Mouse (Mus musculus) natural killer cell, adult 2 months (primary cell): ENCODE measurements around the gene Uspl1.

Experiments used
- DNase-seq, 2 experiments: peaks; one replicate each; pipeline ENCODE4 v3.0.0; 2022; ENCODE audit warnings: low spot score in 2 of 2

Gene Uspl1

GRCm38 (mm10) chr5:149209328-149209727, 25.2 kb downstream of the Uspl1 start:
- DNase-seq = no peak

- no peak for DNase-seq
Measured at GRCm38 (mm10) chr5:149211041-149211440, 26.9 kb downstream of the Uspl1 start.

DNA sequence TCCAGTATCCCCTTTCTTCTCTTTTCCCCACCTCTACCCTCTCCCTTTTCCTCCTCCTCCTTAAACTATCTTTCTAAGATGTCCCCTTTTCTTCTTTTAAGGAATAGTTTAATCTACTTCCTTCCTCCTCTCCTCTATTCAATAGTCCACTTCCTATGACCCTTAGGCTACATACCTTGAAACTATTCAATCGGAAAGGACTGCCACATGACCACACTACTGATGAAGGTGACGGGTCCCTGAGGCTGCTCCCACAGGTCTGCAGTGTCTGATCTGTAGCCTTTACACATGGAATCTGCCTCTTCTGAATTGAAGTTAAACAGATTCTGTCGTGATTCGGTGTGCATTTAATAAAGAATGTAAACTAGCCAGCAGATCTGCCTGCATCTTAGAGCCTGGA, 28.7 kb downstream of the Uspl1 start:
- DNase-seq = no peak

DNA sequence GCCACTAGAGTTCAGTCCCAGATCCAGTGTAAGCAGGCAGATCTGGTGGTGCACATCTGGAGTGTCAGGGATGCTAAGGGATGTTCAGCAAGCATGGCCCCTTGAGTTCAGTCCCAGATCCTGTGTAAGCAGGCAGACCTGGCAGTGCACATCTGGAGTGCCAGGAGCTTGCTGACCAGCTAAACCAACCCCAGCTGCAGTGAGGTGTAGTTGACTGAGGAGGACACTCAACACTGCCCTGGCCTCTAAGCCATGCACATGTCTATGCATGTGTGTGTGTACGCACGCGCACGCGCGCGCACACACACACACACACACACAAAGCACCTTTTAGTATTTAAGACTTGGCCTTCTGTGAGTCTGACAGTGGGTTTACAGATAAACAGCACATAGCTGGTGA, 31.4 kb downstream of the Uspl1 start:
- no peak for DNase-seq

DNA sequence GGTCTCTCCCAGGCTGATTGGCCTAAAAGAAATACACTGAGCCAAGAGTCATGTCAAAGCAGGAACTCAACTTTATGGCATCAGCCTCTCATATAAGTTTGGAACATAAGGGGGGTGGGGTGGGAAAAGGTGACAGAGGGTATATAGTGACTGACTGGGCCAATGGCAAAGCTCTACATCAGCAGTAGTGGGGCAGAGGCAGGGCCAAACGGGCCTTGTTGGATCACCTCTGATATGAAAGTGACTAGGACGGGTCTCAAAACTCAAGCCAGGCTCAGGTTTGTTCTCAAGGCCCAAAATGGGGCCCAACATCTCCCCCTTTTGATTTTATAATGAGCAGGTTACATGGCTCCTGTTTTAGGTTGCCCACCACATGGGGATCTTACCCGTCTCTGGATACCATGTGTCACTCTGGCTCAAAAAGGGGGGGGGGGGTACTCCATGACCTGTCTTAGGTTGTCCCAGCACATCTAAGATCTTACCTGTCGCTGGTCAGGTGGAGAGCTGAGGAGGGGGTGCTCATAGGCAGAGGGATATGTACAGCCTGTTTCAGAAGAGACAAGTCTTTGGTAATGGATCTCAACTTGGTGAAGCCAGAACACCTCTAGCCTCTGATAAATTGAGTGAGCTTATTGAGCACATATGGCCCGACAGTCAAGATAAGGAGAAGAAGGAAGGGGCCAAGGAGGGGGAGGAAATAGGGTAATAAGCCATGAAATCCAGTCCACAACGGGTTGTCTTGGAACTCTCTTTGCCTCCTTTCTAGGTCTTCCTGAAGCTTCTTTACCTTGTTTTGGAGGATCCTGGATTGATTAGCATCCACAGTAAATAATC, 33.6 kb downstream of the Uspl1 start:
- DNase-seq = no peak

GRCm38 (mm10) chr5:149219493-149219892, 35.3 kb downstream of the Uspl1 start:
- no peak for DNase-seq

DNA sequence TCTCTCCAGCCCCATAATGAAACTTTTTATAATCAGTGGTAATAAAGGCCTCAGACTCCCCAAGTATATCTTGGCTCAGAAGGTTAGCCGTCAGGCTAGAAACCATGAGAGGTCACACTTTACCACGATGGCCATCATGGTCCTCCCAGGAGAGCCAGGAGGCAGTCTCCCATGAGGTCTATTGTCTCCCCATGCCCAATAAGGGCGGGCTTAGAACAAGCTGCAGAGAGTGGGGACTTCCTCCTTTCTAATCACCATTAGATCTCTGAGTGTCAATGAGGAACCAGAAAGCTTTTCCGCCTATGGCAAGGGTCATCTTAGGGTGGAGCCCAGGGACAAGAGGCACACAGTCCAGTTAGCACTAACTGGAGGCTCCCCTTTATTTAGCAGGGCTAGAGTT, 37.2 kb downstream of the Uspl1 start:
- no peak for DNase-seq

DNA sequence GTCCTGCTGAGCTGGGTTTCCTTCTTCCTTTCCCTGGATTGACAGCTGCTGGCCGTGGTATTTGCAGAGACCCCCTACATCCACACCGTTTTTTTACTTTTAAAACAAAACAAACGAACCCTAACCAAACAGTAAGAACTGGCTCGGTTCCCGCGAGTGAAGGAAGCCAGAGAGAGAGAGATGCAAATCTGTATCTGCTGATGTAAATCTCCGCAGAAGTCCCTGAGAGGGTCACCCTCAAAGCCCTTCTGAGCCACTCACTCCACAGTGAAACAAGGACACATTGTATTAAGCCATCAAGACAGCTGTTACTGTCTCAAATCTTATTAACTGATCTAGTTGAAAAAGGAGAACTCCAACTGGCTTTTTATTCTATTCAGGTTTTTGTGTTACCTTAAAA, 40.5 kb downstream of the Uspl1 start:
- DNase-seq = no peak

- DNase-seq = peak; percentile 97
Measured at GRCm38 (mm10) chr5:149228700-149229618, 44.8 kb downstream of the Uspl1 start.

DNA sequence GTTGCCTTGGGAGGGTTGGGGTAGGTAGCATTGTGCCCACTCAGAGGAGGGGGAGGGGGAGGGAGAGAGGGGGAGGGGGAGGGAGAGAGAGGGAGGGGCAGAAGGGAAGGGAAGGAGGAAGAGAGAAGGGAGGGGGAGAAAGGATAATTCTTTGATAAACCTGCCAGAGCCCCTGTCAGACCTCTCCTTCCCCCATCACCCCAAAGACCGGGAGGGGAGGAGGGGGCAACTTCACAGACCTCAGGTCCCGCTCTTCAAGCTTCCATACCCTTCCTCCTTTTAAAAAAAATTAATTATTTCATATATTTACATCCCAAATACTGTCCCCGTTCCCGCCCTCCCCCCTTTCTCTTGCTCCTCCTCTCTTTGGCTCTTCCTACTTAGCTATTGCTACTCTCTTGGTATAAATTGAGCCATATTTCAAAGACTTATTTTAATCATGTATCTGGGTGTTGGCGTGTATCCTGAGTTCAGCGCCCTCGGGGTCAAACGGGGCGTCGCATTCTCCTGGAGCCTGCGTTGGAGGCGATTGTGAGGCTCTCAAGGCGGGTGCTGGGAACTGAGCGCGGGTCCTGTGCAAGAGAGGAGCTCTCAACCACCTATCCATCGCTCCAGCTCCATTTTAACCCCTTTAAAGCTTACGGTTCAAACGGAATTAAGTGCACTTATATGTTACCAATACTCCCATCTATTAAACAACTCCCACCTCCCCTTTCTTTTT, 45.6 kb downstream of the Uspl1 start:
- no peak for DNase-seq

- peak; percentile 58 to 67 for DNase-seq
Measured at GRCm38 (mm10) chr5:149235002-149235401, 50.9 kb downstream of the Uspl1 start.

- DNase-seq = no peak
Measured at GRCm38 (mm10) chr5:149237221-149237950, 53.2 kb downstream of the Uspl1 start.

DNA sequence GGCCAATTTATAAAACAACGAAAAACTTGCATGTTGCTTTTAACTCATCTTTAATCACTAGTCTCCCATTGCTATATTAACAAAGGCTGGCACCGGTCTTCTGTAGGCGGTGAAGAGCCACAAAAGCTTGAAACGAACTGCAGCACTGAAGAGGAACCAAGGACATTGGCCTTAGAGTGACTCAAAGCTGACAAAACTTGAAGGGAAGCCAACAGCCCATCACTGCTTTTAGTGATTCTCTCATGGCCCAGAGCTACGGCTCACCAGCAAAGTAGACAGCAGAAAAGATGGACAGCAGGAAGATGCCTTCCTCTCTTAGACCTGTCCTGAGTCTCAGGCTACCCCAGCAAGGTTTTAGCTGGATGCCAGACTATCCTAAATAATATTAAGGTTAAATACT, 58.3 kb downstream of the Uspl1 start:
- DNase-seq = no peak

DNA sequence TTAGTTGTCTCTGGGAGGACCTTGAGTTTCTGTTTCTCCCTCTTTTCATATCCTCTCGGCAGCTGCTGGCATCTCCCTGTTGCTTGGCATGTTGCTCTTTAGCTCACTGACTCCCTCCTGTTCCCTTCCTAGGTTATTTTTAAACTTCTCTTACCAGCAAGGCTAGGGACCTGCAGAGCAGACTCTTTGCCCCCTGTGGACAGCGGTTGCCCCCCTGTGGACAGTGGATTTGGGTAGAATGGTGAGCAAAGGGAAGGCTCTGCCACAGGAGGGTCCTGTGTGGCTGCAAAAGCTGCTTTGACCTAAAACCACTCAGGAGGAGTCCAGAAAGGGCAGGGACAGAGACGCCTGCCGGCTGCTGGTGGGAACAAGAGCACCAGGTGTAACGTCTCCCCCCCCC, 58.9 kb downstream of the Uspl1 start:
- no peak for DNase-seq

GRCm38 (mm10) chr5:149245391-149245964, 61.3 kb downstream of the Uspl1 start:
- DNase-seq = peak in 1 of 2 experiments; percentile 17

GRCm38 (mm10) chr5:149245965-149246470, 61.9 kb downstream of the Uspl1 start:
- peak; percentile 78 to 86 for DNase-seq

GRCm38 (mm10) chr5:149247047-149247904, 63.1 kb downstream of the Uspl1 start:
- DNase-seq = peak in 1 of 2 experiments; percentile 11

- DNase-seq = no peak
Measured at GRCm38 (mm10) chr5:149252303-149252702, 68.2 kb downstream of the Uspl1 start.

DNA sequence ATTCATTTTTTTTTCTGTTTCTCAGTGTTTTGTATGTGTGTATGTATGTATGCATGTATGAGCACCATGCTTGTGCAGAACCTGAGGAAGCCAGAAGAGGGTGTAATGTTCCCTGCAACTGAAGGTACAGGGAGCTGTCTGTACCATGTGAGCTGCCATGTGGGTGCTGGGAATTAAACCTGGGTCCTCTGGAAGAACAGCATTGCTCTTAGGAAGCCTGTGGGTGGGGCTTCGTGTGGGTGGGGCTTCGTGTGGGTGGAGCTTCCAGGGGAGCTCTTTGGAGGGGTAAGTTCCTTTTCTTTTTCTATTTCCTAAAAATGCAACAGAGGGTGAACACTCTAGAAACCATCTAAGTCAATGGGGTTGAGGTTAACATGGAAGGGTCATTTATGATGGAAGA, 69.3 kb downstream of the Uspl1 start:
- DNase-seq = no peak

DNA sequence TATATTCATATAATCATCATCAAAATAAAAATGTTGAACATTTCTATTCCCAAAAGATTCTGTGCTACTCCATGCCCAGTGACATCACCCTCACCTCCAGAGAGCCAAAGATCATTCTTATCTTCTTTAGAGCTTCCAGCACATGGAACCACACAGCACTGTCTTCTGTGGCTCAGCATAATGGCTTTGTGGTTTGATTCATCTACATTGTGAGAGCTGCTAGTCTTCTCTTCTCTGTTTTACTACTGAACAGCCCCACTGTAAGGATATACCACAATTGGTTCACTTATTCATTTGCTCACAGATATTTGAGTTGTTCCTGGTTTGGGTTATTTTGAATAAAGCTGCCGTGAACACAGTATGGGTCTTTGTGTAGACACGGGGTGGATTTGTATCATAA, 71.4 kb downstream of the Uspl1 start:
- DNase-seq = no peak
